Mouse (Mus musculus) adrenal gland, postnatal 4 days (tissue): ENCODE results near the gene Tor2a. TPM values are rescaled to one million over a fixed set of nuclear protein-coding genes. Genes with fewer than 3 reads are reported as not detected.
A peak's percentile ranks its signal among the peaks of the same experiment; 100 is the strongest.

Source experiments
- DNase-seq, 2 experiments: peaks; one replicate each; pipeline ENCODE4 v3.0.0; 2021 to 2022; ENCODE audit warnings: low spot score in 2 of 2, mixed read lengths in 2 of 2
- total RNA-seq, 2 experiments: library from RNA; stranded (reverse); gene quantifications; 2 replicates each; pipeline ENCODE4 v1.2.3; 2021

Gene Tor2a
- total RNA-seq, 2 experiments from 2014 or later = 31.5 to 36.5 TPM

DNA sequence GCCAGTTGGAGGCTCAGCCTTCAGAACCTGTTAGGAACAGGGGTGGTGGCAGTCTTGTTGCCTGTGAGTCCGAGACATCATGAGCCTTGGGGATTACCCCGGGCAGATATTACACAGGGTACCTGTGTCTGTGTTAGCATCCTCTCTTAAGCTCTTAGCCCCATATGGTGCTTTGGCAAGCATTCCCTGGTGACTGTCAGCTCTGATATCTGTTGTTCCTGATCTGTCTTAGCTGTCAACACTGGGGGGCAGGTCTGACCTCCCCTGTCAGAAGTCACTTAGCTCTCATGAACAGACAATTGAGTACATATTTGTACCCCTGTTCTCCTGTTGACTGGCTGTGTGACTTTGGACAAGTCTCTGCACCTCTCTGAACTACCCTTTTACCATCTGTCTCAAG is 2.0 kb downstream of the Tor2a start:
- DNase-seq = no peak

DNA sequence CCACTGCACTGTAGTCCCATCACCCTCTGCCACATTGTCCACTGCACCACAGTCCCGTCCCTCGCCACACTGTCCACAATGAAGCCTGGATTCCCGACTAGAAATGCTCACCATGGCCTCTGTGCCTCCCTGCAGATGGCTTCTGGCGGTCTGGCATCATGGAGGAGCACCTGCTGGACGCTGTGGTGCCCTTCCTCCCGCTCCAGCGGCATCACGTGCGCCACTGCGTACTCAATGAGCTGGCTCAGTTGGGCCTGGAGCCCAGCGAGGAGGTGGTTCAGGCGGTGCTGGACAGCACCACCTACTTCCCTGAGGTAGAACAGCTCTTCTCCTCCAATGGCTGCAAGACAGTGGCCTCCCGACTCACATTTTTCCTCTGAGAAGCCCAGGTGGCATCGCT is 4.3 kb downstream of the Tor2a start:
- no peak for DNase-seq

DNA sequence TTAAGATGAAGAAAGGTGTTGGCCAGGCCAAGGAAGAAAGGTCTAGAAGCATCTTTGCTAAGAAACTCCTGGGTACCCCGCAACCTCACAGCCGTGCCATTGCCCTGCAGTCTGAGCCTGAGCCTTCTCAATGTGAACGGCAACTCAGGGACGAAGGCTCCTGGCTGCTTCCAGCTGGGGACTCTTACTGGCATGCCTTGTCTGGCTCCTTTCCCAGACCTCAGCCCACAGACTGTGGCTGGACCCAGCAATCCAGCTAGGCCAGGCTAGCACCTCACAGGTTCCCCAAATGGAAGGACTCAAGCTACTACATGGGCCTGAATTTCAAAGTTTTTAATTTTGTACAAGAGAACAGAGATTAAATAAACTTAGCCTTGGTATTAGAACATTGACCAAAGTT is 4.8 kb downstream of the Tor2a start:
- DNase-seq = no peak

DNA sequence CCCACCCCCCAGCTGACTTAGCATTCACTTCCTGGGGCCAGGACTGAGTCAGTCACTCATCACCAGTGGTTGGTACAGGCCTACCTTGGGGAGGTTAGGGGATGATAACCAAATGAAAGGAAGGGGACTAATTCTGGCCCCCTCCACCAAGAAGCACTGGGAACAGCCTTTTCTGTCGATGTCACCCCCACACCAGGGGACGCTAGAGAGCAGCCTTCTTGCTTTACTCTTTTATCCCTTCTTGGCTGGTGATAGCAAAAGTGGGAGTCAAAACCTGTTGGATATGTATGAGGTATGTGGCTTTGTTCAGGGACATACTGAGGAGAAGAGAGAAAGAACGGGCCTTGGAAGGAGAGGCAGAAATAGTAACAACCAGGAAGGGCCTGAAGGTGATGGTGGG is 6.3 kb downstream of the Tor2a start:
- no peak for DNase-seq

DNA sequence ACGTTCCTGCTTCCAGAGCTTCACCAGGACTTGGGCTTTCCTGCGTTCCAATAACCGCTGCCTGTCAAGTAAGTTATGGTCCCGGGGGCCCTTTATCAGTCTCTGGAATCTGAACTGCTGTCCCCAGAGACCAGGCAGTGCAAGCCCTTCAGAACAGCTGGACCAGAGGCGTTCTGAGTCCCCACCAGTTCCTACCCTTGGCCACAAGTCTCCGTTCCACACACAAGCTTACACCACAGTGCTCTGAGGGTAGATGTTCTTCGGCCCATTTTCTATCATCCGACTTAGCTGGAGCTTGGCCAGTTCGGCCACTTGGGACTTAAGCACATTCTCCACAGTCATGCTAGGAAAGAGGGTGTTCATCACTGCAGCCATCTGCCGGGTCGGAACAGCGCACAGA is 10.2 kb downstream of the Tor2a start:
- no peak for DNase-seq

DNA sequence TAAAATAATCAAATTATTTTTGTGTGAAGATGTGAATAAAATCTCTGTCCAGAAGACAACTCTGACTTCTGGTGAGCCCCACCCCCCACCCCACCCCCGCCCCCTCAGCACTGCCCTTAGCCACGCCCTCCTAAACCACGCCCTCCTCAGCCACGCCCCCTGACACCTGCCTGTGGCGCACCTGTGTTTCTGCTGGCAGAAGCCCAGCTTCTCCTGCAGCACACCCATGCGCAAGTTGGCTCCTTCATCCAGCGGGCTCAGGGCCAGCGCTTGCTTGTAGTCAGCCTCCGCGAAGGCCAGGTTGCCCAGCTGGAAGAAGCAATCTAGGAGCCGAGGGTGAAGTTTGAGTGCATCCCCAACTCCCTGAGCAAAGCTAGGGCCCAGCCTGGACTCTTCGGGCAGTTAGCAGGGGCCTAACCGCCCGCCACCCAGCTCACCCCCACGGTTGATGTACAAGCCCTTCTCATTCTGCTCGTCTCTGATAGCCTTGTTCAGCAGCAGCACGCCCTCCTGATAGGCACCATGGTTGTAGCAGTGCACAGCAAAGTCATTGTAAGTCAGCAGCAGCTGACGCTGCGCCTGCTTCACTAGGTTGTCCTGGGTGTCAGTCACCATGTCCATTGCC is 11.7 kb downstream of the Tor2a start:
- DNase-seq = no peak

DNA sequence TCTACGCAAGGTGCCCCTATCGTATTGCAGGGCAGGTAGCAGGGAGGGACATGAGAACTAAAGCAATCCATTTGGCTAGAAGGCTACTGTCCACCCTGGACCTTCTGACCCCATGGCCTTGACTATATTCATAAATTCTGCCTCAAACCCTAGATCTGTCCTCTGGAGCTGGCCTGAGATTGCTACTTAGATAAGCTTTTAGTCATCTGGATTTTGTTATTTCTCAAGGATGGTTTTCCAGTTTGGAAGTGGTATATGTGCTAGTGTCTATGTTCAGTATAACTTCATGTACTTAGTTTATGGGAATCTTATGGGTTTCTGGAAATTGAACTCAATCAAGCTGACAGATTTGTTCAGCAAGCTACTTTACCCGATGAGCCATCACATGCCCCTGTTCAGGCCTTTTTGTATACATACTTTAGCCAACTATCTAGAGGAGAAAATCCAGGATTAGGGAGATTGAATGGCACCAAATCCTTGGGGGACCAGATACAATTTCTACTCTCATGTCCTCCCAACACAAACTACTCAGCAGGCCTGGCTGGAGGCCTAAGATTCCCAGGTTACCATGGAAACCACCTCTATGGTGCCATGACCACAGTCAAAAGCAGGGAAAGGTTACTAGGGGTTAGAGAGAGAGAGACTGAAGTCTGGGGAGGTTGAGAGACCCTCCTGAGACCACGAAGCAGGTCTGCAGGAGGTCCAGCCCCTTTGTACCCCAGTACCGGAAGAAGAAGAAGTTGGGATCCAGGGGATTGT is 12.5 kb downstream of the Tor2a start:
- DNase-seq = no peak

DNA sequence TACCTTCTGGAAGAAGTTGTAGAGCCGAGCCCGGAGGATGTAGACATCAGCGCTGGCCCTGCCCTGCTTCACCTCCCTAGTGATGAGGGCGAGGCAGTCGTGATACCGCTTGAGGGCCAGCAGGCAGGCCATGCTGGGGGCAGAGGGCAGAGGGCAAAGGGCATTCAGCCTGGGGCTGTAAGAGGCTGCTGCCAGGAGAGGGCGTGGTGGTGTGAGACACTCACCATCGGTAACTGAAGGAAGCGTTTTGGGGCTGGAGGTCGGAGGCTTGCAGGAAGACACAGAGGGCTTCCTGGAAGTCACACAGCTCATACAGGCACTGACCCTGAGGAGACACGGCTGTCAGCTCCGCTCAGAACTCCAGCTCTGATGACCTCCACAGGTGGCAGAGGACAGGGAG is 14.9 kb downstream of the Tor2a start:
- no peak for DNase-seq

DNA sequence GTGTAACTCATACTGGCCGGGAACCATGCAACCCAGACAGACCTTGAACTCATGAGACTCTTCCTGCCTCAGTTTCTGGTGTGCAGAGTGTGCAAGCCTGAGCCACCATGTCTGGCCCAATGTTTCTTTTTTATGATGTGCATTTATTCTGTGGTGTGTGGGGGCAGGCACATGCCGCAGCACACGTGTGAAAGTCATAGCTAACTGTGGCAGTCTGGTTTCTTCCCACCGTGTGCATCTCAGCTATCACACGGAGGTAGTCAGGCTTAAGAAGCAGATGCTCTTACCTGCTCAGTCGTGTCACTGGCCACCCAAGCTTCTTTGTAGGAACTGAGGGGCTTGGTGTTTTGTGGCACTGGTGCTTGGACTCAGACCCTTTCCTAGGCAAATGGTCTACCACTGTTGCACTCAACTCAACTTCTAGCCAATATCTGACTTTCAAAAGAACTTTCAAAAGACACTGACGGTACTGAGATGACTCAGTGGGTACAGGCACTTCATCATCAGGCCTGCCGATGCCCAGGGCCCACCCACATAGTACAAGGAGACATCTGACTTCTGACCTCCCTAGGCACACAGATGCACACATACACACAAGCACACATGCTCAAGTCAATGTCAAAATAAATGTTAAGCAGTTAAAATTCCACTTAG is 15.7 kb downstream of the Tor2a start:
- no peak for DNase-seq

GRCm38 (mm10) chr2:32775359-32776074 is 18.5 kb downstream of the Tor2a start, which contains the start of the genes Ttc16 and Ptrh1:
Ttc16 (minus strand) TSS chr2:32775633.
Ptrh1 (plus strand) TSS chr2:32775786.
- peak; percentile 95 to 97 for DNase-seq

GRCm38 (mm10) chr2:32776192-32776591 is 19.2 kb downstream of the Tor2a start:
- DNase-seq = no peak

DNA sequence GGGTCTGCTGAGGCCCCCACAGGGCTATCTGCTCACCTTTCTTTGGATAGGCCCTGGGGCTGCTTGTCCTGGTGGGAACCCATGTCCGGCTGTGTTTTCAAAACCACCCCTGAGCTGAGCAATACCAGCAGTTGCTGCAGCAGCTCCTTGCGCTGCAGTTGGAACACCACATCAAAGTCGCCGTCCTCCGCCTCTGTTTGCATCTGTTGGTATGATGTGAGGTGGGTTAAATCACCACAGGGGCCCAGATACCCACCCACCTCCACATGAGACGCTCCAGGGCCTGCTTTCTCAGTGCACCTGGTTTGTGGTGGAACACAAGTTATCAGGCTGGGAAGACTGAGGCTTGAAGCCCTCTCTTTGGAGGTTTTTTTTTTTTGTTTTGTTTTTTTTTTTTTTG is 21.0 kb downstream of the Tor2a start:
- no peak for DNase-seq

- DNase-seq = peak; percentile 24 to 49
Observed at GRCm38 (mm10) chr2:32779131-32779530, 22.1 kb downstream of the Tor2a start.

DNA sequence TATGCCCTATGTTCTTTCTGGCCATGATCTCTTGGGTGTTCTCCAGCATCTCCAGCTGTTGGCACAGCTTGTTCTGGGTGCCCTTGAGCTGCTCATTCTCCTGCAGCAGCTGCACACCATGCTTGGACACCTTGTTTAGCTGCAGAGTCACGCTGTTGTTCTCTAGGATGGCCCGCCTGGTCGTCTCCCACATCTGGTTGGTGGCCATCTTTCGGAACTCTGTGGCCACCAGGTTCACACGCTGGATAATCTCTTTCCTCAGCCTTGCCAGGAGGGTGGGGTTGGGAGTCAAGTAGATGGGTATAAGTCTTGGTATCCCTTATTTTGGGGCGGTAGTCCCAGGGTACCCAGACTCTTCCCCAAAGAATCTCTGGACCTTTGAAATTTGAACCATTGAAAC is 22.7 kb downstream of the Tor2a start:
- no peak for DNase-seq

- DNase-seq = no peak
Observed at GRCm38 (mm10) chr2:32781710-32782109, 24.7 kb downstream of the Tor2a start.

- no peak for DNase-seq
Observed at GRCm38 (mm10) chr2:32784048-32784681, 27.1 kb downstream of the Tor2a start, which contains the start of gene Cfap157. Cfap157 (minus strand) TSS chr2:32784428.

DNA sequence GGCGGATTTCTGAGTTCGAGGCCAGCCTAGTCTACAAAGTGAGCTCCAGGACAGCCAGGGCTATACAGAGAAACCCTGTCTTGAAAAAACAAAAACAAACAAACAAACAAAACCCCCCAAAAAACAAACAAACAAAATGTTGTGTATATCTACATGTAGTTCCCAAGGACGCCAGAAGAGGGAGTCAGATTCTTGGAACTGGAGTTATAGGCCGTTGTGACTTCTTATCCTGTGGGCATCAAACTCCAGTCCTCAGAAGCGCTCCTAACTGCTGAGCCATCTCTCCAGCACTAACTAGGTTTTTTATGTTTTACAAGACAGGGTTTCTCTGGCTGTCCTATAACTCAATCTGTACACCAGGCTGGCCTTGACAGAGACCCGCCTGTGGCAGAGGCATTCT is 30.1 kb downstream of the Tor2a start:
- DNase-seq = no peak

GRCm38 (mm10) chr2:32788581-32788980 is 31.5 kb downstream of the Tor2a start:
- no peak for DNase-seq

GRCm38 (mm10) chr2:32791297-32791696 is 34.3 kb downstream of the Tor2a start:
- DNase-seq = no peak

GRCm38 (mm10) chr2:32795748-32796418 is 38.8 kb downstream of the Tor2a start:
- DNase-seq = no peak
